Mouse (Mus musculus) neutrophil, adult 5-6 weeks (primary cell): ENCODE results near the gene Trat1. TPM values are rescaled to one million over a fixed set of nuclear protein-coding genes. Genes with fewer than 3 reads are reported as not detected.

Experiments
- ATAC-seq: fragments of 151-379, 151-347 bp; 2 replicates; pipeline ENCODE4 v1.8.0; 2017; ENCODE audit warnings: mild to moderate bottlenecking, moderate TSS enrichment; ENCODE audit not compliant: insufficient number of reproducible peaks, poor library complexity, low FRiP score, severe bottlenecking; ENCODE audit errors: extremely low read depth
- total RNA-seq: library from RNA; stranded (forward); fragments of 200-1000 nt; gene quantifications from 2 replicates; pipeline ENCODE4 v1.2.3, GENCODE M21; 2017

The Trat1 gene
- total RNA-seq, 1 experiment from 2014 or later, result 9.4 TPM

DNA sequence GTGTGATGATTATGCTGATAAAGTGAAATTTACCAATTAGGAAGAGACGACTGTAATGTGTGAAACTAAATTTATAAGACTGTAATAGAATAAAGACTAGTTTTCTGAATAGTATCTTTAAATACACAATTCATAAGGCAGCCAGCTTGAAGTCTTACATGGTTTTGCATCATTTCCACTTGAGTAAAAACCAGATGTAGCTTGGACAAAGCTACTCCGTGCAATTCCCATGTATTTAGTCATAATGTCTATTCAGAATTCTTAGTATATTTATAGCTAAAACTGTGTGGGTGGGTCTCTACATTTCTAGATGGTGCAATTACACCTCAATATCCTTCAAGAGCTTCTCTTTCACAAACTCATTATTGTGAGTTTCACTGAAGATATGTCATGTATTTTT is 33.4 kb downstream of the Trat1 start:
- no peak for ATAC-seq

DNA sequence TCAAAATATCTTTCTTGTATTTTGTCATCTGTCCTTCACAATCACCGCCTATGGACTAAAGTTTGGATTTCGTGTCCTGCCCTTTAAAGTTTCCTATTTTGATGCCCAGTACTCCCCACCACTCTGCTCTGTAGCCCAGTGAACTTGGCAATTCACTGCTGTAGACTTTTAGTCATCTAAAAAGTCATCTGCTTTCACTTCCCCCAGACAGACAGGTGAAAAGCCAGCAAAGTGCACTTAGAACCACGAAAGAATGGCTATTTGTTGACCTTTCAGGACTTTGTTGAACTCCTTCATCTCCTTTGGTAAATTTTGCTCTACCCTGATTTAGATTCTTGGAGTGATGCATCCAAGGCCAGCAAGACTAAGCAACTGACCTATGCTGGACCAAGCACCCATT is 34.9 kb downstream of the Trat1 start:
- no peak for ATAC-seq

DNA sequence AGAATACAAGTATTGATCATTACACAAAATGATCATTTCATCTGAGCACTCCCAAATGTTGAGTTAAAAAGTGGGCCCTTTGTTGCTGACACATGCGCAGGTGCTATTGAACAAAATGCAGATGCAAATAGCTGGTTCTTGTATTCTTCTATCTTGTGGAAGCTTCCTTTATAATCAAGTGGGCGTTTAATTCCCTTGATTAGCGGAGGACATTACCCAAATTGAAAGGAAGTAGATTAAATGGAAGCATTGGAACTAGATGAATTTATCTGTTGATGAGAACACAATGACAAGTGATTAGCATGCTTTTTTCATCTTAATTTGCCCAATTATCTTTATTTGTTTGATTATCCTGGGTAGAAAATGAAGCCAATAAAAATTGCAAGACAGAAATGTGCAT is 51.6 kb downstream of the Trat1 start:
- ATAC-seq, result no peak

DNA sequence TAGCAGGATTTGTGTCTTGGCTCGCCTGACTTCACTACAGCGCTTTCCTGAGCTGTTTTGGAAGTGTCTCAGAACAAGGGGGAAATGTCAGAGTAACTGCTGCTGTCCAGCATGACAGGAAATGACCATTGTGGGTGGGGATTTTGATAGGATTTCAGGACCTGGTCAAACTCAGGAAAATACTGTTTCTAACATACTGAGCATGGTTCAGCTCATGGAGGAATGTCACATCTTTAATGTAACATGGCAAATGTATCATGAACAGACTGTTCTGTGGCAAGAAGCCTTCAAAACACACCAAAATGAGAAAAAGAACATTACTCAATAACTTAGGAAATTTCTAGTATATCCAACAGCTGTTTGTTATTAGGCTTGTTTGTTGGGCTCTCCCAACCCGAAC is 52.1 kb downstream of the Trat1 start:
- no peak for ATAC-seq

DNA sequence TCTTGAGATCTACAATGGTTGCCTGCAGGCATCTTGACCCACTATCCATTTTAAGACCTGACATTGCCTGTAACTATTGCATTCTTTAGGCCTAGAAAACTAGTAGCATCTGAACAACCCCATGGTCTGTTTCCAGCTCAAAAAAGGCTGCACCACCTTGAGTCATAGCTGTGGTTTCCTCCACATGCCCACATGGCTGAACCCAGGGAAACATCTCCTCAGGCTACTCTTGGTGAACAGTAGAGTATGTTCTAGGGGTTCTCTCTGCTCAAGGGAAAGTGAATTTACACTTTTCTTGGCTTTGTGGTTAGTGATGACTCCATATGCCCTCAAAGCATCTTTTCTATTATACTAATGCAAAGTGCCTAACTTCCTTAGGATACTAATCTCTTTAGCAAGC is 55.5 kb downstream of the Trat1 start:
- no peak for ATAC-seq

DNA sequence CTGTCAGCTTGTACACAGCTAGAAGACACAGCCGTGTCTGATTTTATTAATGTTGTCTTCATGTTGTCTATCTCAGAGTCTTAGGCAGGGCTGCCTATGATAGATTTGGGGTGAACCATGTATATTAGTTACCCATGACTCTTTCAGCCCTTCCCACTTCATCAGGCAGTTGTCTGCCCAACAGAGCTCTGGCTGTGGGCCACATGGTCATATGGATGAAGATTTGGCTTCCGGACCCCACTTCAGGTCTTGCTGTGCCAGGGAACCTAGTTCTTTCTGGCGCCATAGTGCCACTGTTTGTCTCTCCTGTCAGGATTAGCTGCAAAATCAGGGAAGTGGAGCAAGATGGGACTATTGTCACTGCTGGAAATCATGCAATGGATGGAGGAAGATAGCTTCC is 69.9 kb downstream of the Trat1 start:
- ATAC-seq, result no peak

Other genes starting within 250 kb of the Trat1 start
- 0.93 TPM in 1 of 2 replicates, not detected in the other for gene Retnlb, start 44.8 kb upstream of the Trat1 start, total RNA-seq
- not detected in 2 replicates for gene Retnla, start 70.5 kb upstream of the Trat1 start, total RNA-seq
- gene Retnlg, start 100.6 kb upstream of the Trat1 start, total RNA-seq, result 1,046 and 1,151 TPM in 2 replicates
- gene Dzip3, start 222.1 kb upstream of the Trat1 start, total RNA-seq, result 13.6 and 16.6 TPM in 2 replicates
- gene Cip2a, start 222.2 kb upstream of the Trat1 start, total RNA-seq, result 2.2 and 6.3 TPM in 2 replicates